Mouse (Mus musculus) limb, embryonic 14.5 days (tissue): Measurements from ENCODE around the gene E130308A19Rik. TPM values are rescaled to one million over a fixed set of nuclear protein-coding genes. Genes with fewer than 3 reads are reported as not detected.

Experiments used
- ATAC-seq: fragments of 200-750 bp; cut with Nextera tagmentation; 2 replicates; pipeline ENCODE4 v1.8.0; 2017; ENCODE audit warnings: low read depth, moderate number of reproducible peaks, moderate TSS enrichment; ENCODE audit not compliant: low FRiP score
- DNase-seq: peaks from one replicate; pipeline ENCODE4 v3.0.0-alpha.2; 2015; ENCODE audit warnings: low spot score
- H3K27ac ChIP-seq: fragments of 300-500 bp; sonication (generic); replicated peaks from 2 replicates; pipeline ENCODE4 v1.5.1; 2014; ENCODE audit warnings: low read depth, mild to moderate bottlenecking, low read length, moderate library complexity, mixed read lengths
- H3K27me3 ChIP-seq: fragments of 300-500 bp; sonication (generic); 2 replicates; pipeline ENCODE4 v1.6.1; 2014; ENCODE audit warnings: low read length, mixed read lengths; ENCODE audit not compliant: control insufficient read depth, insufficient read depth
- H3K36me3 ChIP-seq: fragments of 300-500 bp; sonication (generic); 2 replicates; pipeline ENCODE4 v1.6.1; 2014; ENCODE audit warnings: mild to moderate bottlenecking, low read length, moderate library complexity, mixed read lengths; ENCODE audit not compliant: control insufficient read depth, insufficient read depth
- H3K4me1 ChIP-seq: fragments of 300-500 bp; sonication (generic); 2 replicates; pipeline ENCODE4 v1.6.1; 2014; ENCODE audit warnings: antibody characterized with exemption, low read length, mixed read lengths; ENCODE audit not compliant: control insufficient read depth, insufficient read depth
- H3K4me2 ChIP-seq: fragments of 300-500 bp; sonication (generic); replicated peaks from 2 replicates; pipeline ENCODE4 v1.6.1; 2014; ENCODE audit warnings: low read depth, mild to moderate bottlenecking, low read length, moderate library complexity; ENCODE audit not compliant: severe bottlenecking
- H3K4me3 ChIP-seq: fragments of 300-500 bp; sonication (generic); replicated peaks from 2 replicates; pipeline ENCODE4 v1.5.1; 2014; ENCODE audit warnings: low read length
- H3K9ac ChIP-seq: fragments of 300-500 bp; sonication (generic); 2 replicates; pipeline ENCODE4 v1.6.1; 2014; ENCODE audit warnings: mild to moderate bottlenecking, low read depth, low read length, moderate library complexity; ENCODE audit not compliant: severe bottlenecking
- H3K9me3 ChIP-seq: fragments of 300-500 bp; sonication (generic); 2 replicates; pipeline ENCODE4 v1.6.1; 2016; ENCODE audit warnings: low read length; ENCODE audit not compliant: control insufficient read depth
- POLR2A ChIP-seq: fragments of 200-500 bp; IDR thresholded peaks from 2 replicates; pipeline ENCODE4 v1.8.0; 2012; ENCODE audit warnings: inconsistent platforms, mild to moderate bottlenecking, moderate library complexity, borderline replicate concordance; ENCODE audit not compliant: insufficient read depth, insufficient read length; ENCODE audit errors: extremely low read depth
- WGBS: fragments of 180-500 bp; shearing (Covaris S2); extraction: QIAGEN DNeasy Blood & Tissue Kit; methylation state at CpG from one replicate; pipeline ENCODE4 v1.1.7; 2014; 5-methylcytosine and 5-hydroxymethylcytosine counted together
- polyA plus RNA-seq, 2 experiments: library from polyadenylated mRNA; depleted of rRNA in 1 of 2; stranded (reverse) in 1 of 2; unstranded in 1 of 2; fragments of >200 nt; fragmentation: Nextera tagmentation in 1 of 2; extraction: Ambion mirVana in 1 of 2; gene quantifications; 2 replicates each; pipeline versions ENCODE4 v1.2.1 to v1.2.3; 2012 to 2014

Gene E130308A19Rik
- polyA plus RNA-seq, 2 experiments, result 7.6 to 17.6 TPM

GRCm38 (mm10) chr4:59715531-59715930 is 89.5 kb downstream of the E130308A19Rik start:
- no peak overlapping the region for H3K4me2 ChIP-seq
- H3K9me3 ChIP-seq, result no peaks in the 10 kb centered on the region
- WGBS, result 89% methylated on average over 3 of the region's 3 CpGs
- H3K4me3 ChIP-seq, result no peak overlapping the region
- no peak for DNase-seq
- H3K9ac ChIP-seq, result no peak overlapping the region
- peaks cover 6% of the 10 kb centered on the region for H3K36me3 ChIP-seq
- H3K27me3 ChIP-seq, result no peaks in the 10 kb centered on the region
- ATAC-seq, result no peak
- peaks cover 3% of the 10 kb centered on the region; the same call in 1 of the 2 replicates for H3K4me1 ChIP-seq
- no peak for TF ChIP-seq POLR2A
- no peak overlapping the region for H3K27ac ChIP-seq

GRCm38 (mm10) chr4:59717349-59717748 is 91.3 kb downstream of the E130308A19Rik start:
- WGBS, result 54% methylated on average over 4 of the region's 4 CpGs
- no peak overlapping the region for H3K4me2 ChIP-seq
- H3K4me1 ChIP-seq, result peaks cover 3% of the 10 kb centered on the region; the same call in 1 of the 2 replicates
- H3K27me3 ChIP-seq, result no peaks in the 10 kb centered on the region
- peak; percentile 22 for DNase-seq
- H3K36me3 ChIP-seq, result peaks cover 6% of the 10 kb centered on the region
- no peak overlapping the region for H3K9ac ChIP-seq
- H3K9me3 ChIP-seq, result no peaks in the 10 kb centered on the region
- ATAC-seq, result no peak
- H3K27ac ChIP-seq, result no peak overlapping the region
- TF ChIP-seq POLR2A, result no peak
- no peak overlapping the region for H3K4me3 ChIP-seq

- TF ChIP-seq POLR2A, result no peak
- DNase-seq (no peak), ATAC-seq (no peak)
- no peak overlapping the region for H3K4me2 ChIP-seq
- WGBS, result 50% methylated on average over 8 of the region's 8 CpGs
- no peaks in the 10 kb centered on the region; the same call in 1 of the 2 replicates for H3K4me1 ChIP-seq
- no peaks in the 10 kb centered on the region for H3K27me3 ChIP-seq
- peaks cover 6% of the 10 kb centered on the region for H3K36me3 ChIP-seq
- H3K27ac ChIP-seq, result no peak overlapping the region
- H3K9me3 ChIP-seq, result no peaks in the 10 kb centered on the region
- H3K9ac ChIP-seq, result no peak overlapping the region
- H3K4me3 ChIP-seq, result no peak overlapping the region
These were observed 92.5 kb downstream of the E130308A19Rik start for GRCm38 (mm10) chr4:59718542-59718941.

- DNase-seq, result no peak
- Histone ChIP-seq H3K4me3 (no peak overlapping the region), H3K9me3 (no peaks in the 10 kb centered on the region), H3K4me1 (no peaks in the 10 kb centered on the region; the same call in 1 of the 2 replicates), H3K27me3 (no peaks in the 10 kb centered on the region), H3K27ac (no peak overlapping the region), H3K36me3 (peaks cover 6% of the 10 kb centered on the region), H3K9ac (no peak overlapping the region), H3K4me2 (no peak overlapping the region)
- 88% methylated on average over 32 of the region's 32 CpGs for WGBS
- ATAC-seq, result no peak
- no peak for TF ChIP-seq POLR2A
These were observed 93.7 kb downstream of the E130308A19Rik start for GRCm38 (mm10) chr4:59719481-59720355.

GRCm38 (mm10) chr4:59721811-59722210 is 95.8 kb downstream of the E130308A19Rik start:
- Histone ChIP-seq H3K27me3 (no peaks in the 10 kb centered on the region), H3K36me3 (peaks cover 6% of the 10 kb centered on the region), H3K4me2 (no peak overlapping the region), H3K9me3 (no peaks in the 10 kb centered on the region), H3K27ac (no peak overlapping the region), H3K4me3 (no peak overlapping the region), H3K4me1 (no peaks in the 10 kb centered on the region; the same call in 1 of the 2 replicates), H3K9ac (no peak overlapping the region)
- DNase-seq, result no peak
- no peak for TF ChIP-seq POLR2A
- 84% methylated on average over 3 of the region's 3 CpGs for WGBS
- no peak for ATAC-seq
